Mouse (Mus musculus) frontal cortex, postnatal 14 days (tissue): ENCODE measurements around the gene Slc35d2.
"Not testable (repeated sequence)": the region's sequence is repeated elsewhere in the genome, so short reads cannot be mapped to it uniquely, and the experiment has no call there.

Source experiments
- DNase-seq, 2 experiments: peaks; one replicate each; pipeline ENCODE4 v3.0.0; 2022; ENCODE audit warnings: low spot score in 2 of 2

Gene Slc35d2

GRCm38 (mm10) chr13:64052281-64052680 is 76.9 kb downstream of the Slc35d2 start:
- DNase-seq, result not testable (repeated sequence)

GRCm38 (mm10) chr13:64050895-64051294 is 78.3 kb downstream of the Slc35d2 start:
- DNase-seq, result no peak

- DNase-seq, result no peak
Measured at GRCm38 (mm10) chr13:64049535-64049934, 79.6 kb downstream of the Slc35d2 start.

- DNase-seq, result no peak
Measured at GRCm38 (mm10) chr13:64048467-64048866, 80.7 kb downstream of the Slc35d2 start.
